Mouse (Mus musculus) neural tube, embryonic 15.5 days (tissue): Measurements from ENCODE around the gene Trit1. TPM values are rescaled to one million over a fixed set of nuclear protein-coding genes. Genes with fewer than 3 reads are reported as not detected.
A peak's percentile ranks its signal among the peaks of the same experiment; 100 is the strongest.

Experiments used
- ATAC-seq: fragments of 200-750 bp; cut with Nextera tagmentation; 2 replicates; pipeline ENCODE4 v1.8.0; 2017; ENCODE audit warnings: mild to moderate bottlenecking, moderate TSS enrichment, moderate library complexity; ENCODE audit not compliant: low FRiP score
- H3K27ac ChIP-seq: fragments of 300-500 bp; sonication (generic); replicated peaks from 2 replicates; pipeline ENCODE4 v1.5.1; 2015; ENCODE audit warnings: mild to moderate bottlenecking, inconsistent platforms
- H3K27me3 ChIP-seq: fragments of 300-500 bp; sonication (generic); replicated peaks from 2 replicates; pipeline ENCODE4 v1.6.1; 2015; ENCODE audit warnings: inconsistent platforms
- H3K36me3 ChIP-seq: fragments of 300-500 bp; sonication (generic); 2 replicates; pipeline ENCODE4 v1.6.1; 2015; ENCODE audit warnings: inconsistent platforms
- H3K4me1 ChIP-seq: fragments of 300-500 bp; sonication (generic); 2 replicates; pipeline ENCODE4 v1.6.1; 2015; ENCODE audit warnings: inconsistent platforms
- H3K4me2 ChIP-seq: fragments of 300-500 bp; sonication (generic); 2 replicates; pipeline ENCODE4 v1.6.1; 2015; ENCODE audit warnings: inconsistent platforms, mild to moderate bottlenecking, moderate library complexity
- H3K4me3 ChIP-seq: fragments of 300-500 bp; sonication (generic); replicated peaks from 2 replicates; pipeline ENCODE4 v1.5.1; 2015; ENCODE audit warnings: mild to moderate bottlenecking, inconsistent platforms
- H3K9ac ChIP-seq: fragments of 300-500 bp; sonication (generic); replicated peaks from 2 replicates; pipeline ENCODE4 v1.6.1; 2015; ENCODE audit warnings: mild to moderate bottlenecking, inconsistent platforms
- H3K9me3 ChIP-seq: fragments of 300-500 bp; sonication (generic); replicated peaks from 2 replicates; pipeline ENCODE4 v1.6.1; 2016; ENCODE audit warnings: inconsistent platforms
- WGBS: fragments of 180-500 bp; shearing (Covaris S2); methylation state at CpG from one replicate; pipeline ENCODE4 v1.1.7; 2015; ENCODE audit warnings: mixed read lengths; 5-methylcytosine and 5-hydroxymethylcytosine counted together
- polyA plus RNA-seq: library from polyadenylated mRNA; unstranded; fragments of >200 nt; fragmentation: Nextera tagmentation; extraction: Ambion mirVana; gene quantifications from 2 replicates; pipeline ENCODE4 v1.2.1, GENCODE M21; 2015

Gene Trit1
- polyA plus RNA-seq, 1 experiment from 2014 or later: 21.9 TPM

GRCm38 (mm10) chr4:123022896-123023295 is 6.5 kb downstream of the Trit1 start:
- Histone ChIP-seq H3K27ac (no peak overlapping the region), H3K4me3 (no peak overlapping the region), H3K4me2 (no peak overlapping the region), H3K36me3 (peaks cover 6% of the 10 kb centered on the region; the same call in 1 of the 2 replicates), H3K4me1 (peaks cover 38% of the 10 kb centered on the region), H3K27me3 (no peaks in the 10 kb centered on the region), H3K9me3 (no peaks in the 10 kb centered on the region), H3K9ac (no peak overlapping the region)
- 90% methylated on average over 1 of the region's 1 CpGs for WGBS
- no peak for ATAC-seq

- H3K4me2 ChIP-seq: no peak overlapping the region
- 66% methylated on average over 2 of the region's 2 CpGs for WGBS
- H3K9ac ChIP-seq: no peak overlapping the region
- H3K27ac ChIP-seq: peak overlapping the region; percentile 48
- H3K4me1 ChIP-seq: peaks cover 18% of the 10 kb centered on the region
- ATAC-seq: no peak
- no peaks in the 10 kb centered on the region for H3K27me3 ChIP-seq
- H3K36me3 ChIP-seq: peaks cover 6% of the 10 kb centered on the region; the same call in 1 of the 2 replicates
- H3K4me3 ChIP-seq: no peak overlapping the region
- H3K9me3 ChIP-seq: no peaks in the 10 kb centered on the region
Observed at GRCm38 (mm10) chr4:123025418-123025817, 9.0 kb downstream of the Trit1 start.

DNA sequence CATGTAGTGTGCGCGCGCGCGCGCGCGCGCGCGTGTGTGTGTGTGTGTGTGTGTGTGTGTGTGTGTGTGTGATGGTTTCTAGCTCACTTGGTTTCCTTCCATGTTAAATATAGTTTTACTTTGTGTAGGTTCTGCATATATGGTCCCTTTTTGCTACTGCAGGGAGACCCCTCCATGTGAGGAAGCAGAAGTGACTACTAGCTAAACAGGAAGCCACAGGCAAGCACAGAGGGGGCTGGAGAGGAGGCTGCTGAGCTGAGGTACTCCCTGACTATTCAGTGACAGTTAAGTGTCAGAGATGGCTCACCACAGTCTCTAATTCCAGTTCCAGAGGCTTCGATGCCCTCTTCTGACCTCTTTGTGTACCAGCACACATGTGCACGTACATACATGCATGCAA is 9.8 kb downstream of the Trit1 start:
- H3K27ac ChIP-seq: no peak overlapping the region; the same call in 1 of the 2 replicates

DNA sequence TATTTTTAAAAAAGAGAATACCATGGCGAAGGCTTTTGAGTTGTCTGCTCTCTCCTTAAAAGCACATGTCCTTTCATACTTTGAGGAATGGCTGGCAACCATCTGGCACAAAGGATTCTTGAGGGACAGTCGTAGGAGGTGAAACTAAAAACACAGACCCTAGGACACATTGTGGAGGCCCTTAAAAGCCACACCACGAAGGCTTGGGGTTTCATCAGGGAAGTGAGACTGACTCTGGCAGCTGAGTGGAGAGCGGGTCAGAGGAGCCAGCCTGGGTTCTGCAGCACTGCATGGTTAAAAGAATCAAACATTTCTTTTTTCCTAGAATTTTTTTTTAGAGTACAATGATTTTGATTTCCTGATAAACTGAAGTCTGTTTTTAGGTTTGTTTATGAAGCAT is 10.2 kb downstream of the Trit1 start:
- WGBS: 80% methylated on average over 4 of the region's 4 CpGs
- Histone ChIP-seq H3K9me3 (no peaks in the 10 kb centered on the region), H3K9ac (no peak overlapping the region), H3K4me2 (no peak overlapping the region), H3K4me3 (no peak overlapping the region), H3K27me3 (no peaks in the 10 kb centered on the region), H3K27ac (no peak overlapping the region), H3K4me1 (peaks cover 18% of the 10 kb centered on the region), H3K36me3 (peaks cover 12% of the 10 kb centered on the region)
- ATAC-seq: no peak

More for the DNA sequence above, 9.8 kb downstream of the Trit1 start:
- ATAC-seq: no peak
- Histone ChIP-seq H3K4me2 (no peak overlapping the region), H3K9me3 (no peaks in the 10 kb centered on the region), H3K9ac (no peak overlapping the region), H3K36me3 (peaks cover 7% of the 10 kb centered on the region), H3K4me3 (no peak overlapping the region), H3K4me1 (peaks cover 18% of the 10 kb centered on the region), H3K27me3 (no peaks in the 10 kb centered on the region)
- 93% methylated on average over 13 of the region's 13 CpGs for WGBS

- no peak overlapping the region for H3K4me2 ChIP-seq
- H3K27ac ChIP-seq: no peak overlapping the region
- no peaks in the 10 kb centered on the region for H3K27me3 ChIP-seq
- H3K9ac ChIP-seq: no peak overlapping the region
- H3K36me3 ChIP-seq: peaks cover 18% of the 10 kb centered on the region
- ATAC-seq: no peak
- H3K4me1 ChIP-seq: peaks cover 16% of the 10 kb centered on the region; the same call in 1 of the 2 replicates
- 93% methylated on average over 2 of the region's 2 CpGs for WGBS
- no peak overlapping the region for H3K4me3 ChIP-seq
- H3K9me3 ChIP-seq: no peaks in the 10 kb centered on the region
Observed at GRCm38 (mm10) chr4:123034841-123035240, 18.4 kb downstream of the Trit1 start.

GRCm38 (mm10) chr4:123035636-123036035 is 19.2 kb downstream of the Trit1 start:
- peaks cover 25% of the 10 kb centered on the region for H3K36me3 ChIP-seq

GRCm38 (mm10) chr4:123036710-123037109 is 20.3 kb downstream of the Trit1 start:
- peaks cover 16% of the 10 kb centered on the region; the same call in 1 of the 2 replicates for H3K4me1 ChIP-seq
- H3K4me3 ChIP-seq: no peak overlapping the region
- no peak for ATAC-seq
- H3K9ac ChIP-seq: no peak overlapping the region
- peaks cover 18% of the 10 kb centered on the region for H3K36me3 ChIP-seq
- no peak overlapping the region for H3K27ac ChIP-seq
- H3K27me3 ChIP-seq: no peaks in the 10 kb centered on the region
- H3K9me3 ChIP-seq: no peaks in the 10 kb centered on the region
- WGBS: 79% methylated on average over 3 of the region's 3 CpGs
- H3K4me2 ChIP-seq: no peak overlapping the region

More at GRCm38 (mm10) chr4:123035636-123036035, 19.2 kb downstream of the Trit1 start:
- peaks cover 16% of the 10 kb centered on the region; the same call in 1 of the 2 replicates for H3K4me1 ChIP-seq
- no peaks in the 10 kb centered on the region for H3K27me3 ChIP-seq
- WGBS: 95% methylated on average over 2 of the region's 2 CpGs
- no peak overlapping the region for H3K9ac ChIP-seq
- no peak overlapping the region for H3K4me2 ChIP-seq
- no peaks in the 10 kb centered on the region for H3K9me3 ChIP-seq
- no peak for ATAC-seq
- H3K27ac ChIP-seq: no peak overlapping the region
- H3K4me3 ChIP-seq: no peak overlapping the region

DNA sequence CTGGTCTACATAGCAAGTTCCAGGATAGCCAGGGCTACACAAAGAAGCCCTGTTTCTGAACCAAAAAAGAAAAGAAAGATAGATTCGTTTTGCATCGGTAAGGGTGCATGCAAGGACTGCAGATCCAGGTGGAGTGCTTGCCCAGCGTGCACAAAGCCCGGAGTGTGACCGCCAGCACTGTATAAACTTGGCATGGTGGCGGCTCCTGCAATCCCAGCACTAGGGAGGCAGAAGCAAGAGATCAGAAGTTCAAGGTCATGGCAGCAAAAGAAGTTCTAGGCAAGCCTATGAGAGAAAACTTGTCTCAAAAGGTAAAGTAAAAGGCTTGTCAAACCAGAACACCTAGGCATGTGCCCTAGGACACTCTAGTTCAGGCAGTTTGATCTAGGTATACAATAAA is 24.7 kb downstream of the Trit1 start:
- Histone ChIP-seq H3K27ac (no peak overlapping the region), H3K4me3 (no peak overlapping the region), H3K4me1 (peaks cover 7% of the 10 kb centered on the region; the same call in 1 of the 2 replicates), H3K27me3 (no peaks in the 10 kb centered on the region), H3K9me3 (no peaks in the 10 kb centered on the region), H3K4me2 (no peak overlapping the region), H3K36me3 (peaks cover 37% of the 10 kb centered on the region), H3K9ac (no peak overlapping the region)
- no peak for ATAC-seq
- WGBS: 88% methylated on average over 6 of the region's 6 CpGs

DNA sequence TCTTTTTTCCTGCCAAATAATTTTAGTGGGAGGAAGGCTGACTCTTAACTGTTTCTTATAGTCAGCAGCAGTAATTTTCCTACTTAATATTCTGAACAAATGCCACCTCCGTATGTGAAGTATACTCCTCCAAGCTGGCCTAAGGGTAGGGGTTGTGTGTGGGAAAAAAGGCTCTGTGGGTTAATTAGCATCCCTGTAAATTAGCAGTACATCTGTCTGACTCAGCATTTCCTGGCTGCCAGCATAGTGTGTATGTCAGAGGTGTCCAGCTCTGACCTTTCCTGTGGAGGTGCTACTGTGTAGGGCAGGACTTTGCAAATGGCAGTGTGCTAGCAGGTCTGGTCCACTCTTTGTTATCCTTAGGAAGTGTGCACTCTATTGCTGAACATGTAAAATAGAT is 27.5 kb downstream of the Trit1 start:
- no peak for ATAC-seq
- Histone ChIP-seq H3K27ac (no peak overlapping the region), H3K4me2 (no peak overlapping the region), H3K9me3 (no peaks in the 10 kb centered on the region), H3K36me3 (peaks cover 56% of the 10 kb centered on the region), H3K4me1 (no peaks in the 10 kb centered on the region), H3K9ac (no peak overlapping the region), H3K4me3 (no peak overlapping the region), H3K27me3 (no peaks in the 10 kb centered on the region)
- WGBS: 41% methylated on average over 1 of the region's 1 CpGs

DNA sequence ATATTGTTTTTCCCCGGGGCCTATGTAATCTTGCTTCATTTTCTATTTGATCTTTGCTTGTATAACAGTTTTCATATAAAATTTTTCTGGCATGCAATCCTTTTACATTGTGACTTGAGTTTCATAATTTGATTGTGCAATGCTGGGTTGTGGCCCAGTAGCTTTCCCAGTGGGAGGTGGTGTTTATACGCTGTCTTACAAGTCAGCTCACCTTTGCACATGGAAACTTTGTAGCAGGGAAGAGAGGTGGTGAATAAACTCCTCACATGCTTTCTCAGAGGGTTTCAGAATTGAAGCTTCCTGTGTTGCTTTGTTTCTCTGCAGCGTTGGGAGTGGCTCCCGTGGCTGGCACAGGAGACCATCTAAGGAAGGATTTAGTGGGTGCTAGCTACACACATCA is 28.4 kb downstream of the Trit1 start:
- H3K36me3 ChIP-seq: peaks cover 58% of the 10 kb centered on the region
- ATAC-seq: no peak
- 91% methylated on average over 4 of the region's 4 CpGs for WGBS

DNA sequence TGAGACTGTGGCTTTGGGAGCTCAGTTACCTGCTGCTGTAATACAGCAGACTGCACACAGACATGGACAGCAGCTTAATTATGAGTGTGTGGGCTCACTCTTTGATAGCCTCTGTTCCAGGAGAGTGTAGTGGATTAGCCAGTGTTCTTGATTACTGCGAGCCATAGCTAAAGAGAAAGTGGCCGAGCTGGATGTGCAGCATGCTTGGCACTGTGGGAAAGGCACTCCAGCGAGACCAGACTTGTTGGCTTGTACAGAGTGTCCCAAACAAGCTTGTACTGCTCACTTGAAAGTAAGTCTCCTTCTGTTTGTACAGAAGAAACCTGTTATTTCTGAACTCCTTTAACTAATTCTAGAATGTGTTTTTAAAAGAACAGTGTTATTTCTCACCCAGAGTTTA is 29.9 kb downstream of the Trit1 start:
- Histone ChIP-seq H3K4me2 (no peak overlapping the region), H3K4me3 (no peak overlapping the region), H3K27me3 (no peaks in the 10 kb centered on the region), H3K9ac (no peak overlapping the region), H3K4me1 (peaks cover 15% of the 10 kb centered on the region), H3K9me3 (no peaks in the 10 kb centered on the region), H3K27ac (no peak overlapping the region), H3K36me3 (peaks cover 65% of the 10 kb centered on the region)
- 86% methylated on average over 3 of the region's 3 CpGs for WGBS
- ATAC-seq: no peak

More for the DNA sequence above, 28.4 kb downstream of the Trit1 start:
- Histone ChIP-seq H3K4me3 (no peak overlapping the region), H3K27me3 (no peaks in the 10 kb centered on the region), H3K9ac (no peak overlapping the region), H3K4me2 (no peak overlapping the region), H3K4me1 (peaks cover under 1% of the 10 kb centered on the region), H3K27ac (no peak overlapping the region), H3K9me3 (no peaks in the 10 kb centered on the region)

- H3K4me1 ChIP-seq: peaks cover 24% of the 10 kb centered on the region
- H3K4me3 ChIP-seq: no peak overlapping the region
- H3K27me3 ChIP-seq: no peaks in the 10 kb centered on the region
- no peak overlapping the region for H3K4me2 ChIP-seq
- peak overlapping the region; percentile 37; the same call in 1 of the 2 replicates for H3K27ac ChIP-seq
- H3K9ac ChIP-seq: no peak overlapping the region
- peaks cover 74% of the 10 kb centered on the region for H3K36me3 ChIP-seq
- ATAC-seq: peak; percentile 58
- 43% methylated on average over 5 of the region's 5 CpGs for WGBS
- H3K9me3 ChIP-seq: no peaks in the 10 kb centered on the region
Observed at GRCm38 (mm10) chr4:123050681-123051211, 34.3 kb downstream of the Trit1 start.
